Mouse (Mus musculus): ENCODE results near the gene Hist1h2bf. TPM values are rescaled to one million over a fixed set of nuclear protein-coding genes. Genes with fewer than 3 reads are reported as not detected.

The Hist1h2bf gene
- polyA plus RNA-seq, 1 experiment: 4.5 TPM

DNA sequence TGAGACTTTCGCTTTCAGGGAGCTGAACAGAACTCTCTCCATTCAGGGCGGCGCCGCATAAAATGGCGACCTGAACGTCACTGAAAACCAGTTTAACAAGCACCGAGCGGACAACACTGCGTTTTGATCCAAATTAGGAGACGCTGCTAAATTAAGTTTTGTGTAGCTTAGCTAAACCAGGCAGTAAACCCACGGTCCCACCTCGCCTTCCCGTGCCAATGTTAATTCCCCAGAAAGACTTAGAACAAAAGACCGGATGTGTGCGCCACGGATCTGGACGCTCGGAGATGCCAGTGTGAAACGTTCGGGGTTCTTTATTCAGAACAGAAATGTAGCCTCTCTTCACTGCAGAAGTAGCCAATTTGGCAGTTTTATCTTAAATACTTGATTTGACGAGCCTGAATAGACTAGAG is 11.0 kb upstream of the Hist1h2bf start:
- Histone ChIP-seq H3K79me2 (ENCODE audit: control insufficient read depth, insufficient read depth) (no peaks in the 10 kb centered on the region), H3K4me3 (ENCODE audit: insufficient read depth, poor library complexity, severe bottlenecking) (peak overlapping the region; percentile 27), H3K27me3 (ENCODE audit: control insufficient read depth, insufficient read depth, insufficient read length) (no peaks in the 10 kb centered on the region), H3K79me3 (ENCODE audit: low read depth) (no peaks in the 10 kb centered on the region), H3K36me3 (ENCODE audit: control insufficient read depth, insufficient read depth) (no peaks in the 10 kb centered on the region), H3ac (ENCODE audit: control insufficient read depth, insufficient read length, low read depth) (peak overlapping the region; percentile 82)
- TF ChIP-seq CEBPB (IDR thresholded peaks at IDR 0.05; ENCODE audit: low read depth) (no peak), CTCF (IDR thresholded peaks at IDR 0.05; ENCODE audit: control insufficient read depth, insufficient read depth, insufficient read length) (no peak), FOSL1 (IDR thresholded peaks at IDR 0.05; ENCODE audit: insufficient read depth, low read length, poor library complexity, severe bottlenecking) (no peak), MYOD1 (IDR thresholded peaks at IDR 0.05; ENCODE audit: control insufficient read depth, insufficient read length, low read depth) (no peak), MYOG (IDR thresholded peaks at IDR 0.05; ENCODE audit: control insufficient read depth, extremely low read depth, insufficient read length) (no peak), USF1 (IDR thresholded peaks at IDR 0.05; ENCODE audit: low read depth) (no peak), MAX (IDR thresholded peaks at IDR 0.05) (no peak)

- H3K27me3 ChIP-seq (ENCODE audit: control insufficient read depth, insufficient read depth, insufficient read length): no peaks in the 10 kb centered on the region
- no peaks in the 10 kb centered on the region for H3K79me2 ChIP-seq (ENCODE audit: control insufficient read depth, insufficient read depth)
- no peaks in the 10 kb centered on the region for H3K36me3 ChIP-seq (ENCODE audit: control insufficient read depth, insufficient read depth)
- no peaks in the 10 kb centered on the region for H3K79me3 ChIP-seq (ENCODE audit: low read depth)
- peak overlapping the region; percentile 27 for H3K4me3 ChIP-seq (ENCODE audit: insufficient read depth, poor library complexity, severe bottlenecking)
- H3ac ChIP-seq (ENCODE audit: control insufficient read depth, insufficient read length, low read depth): peak overlapping the region; percentile 14
- no peak for TF ChIP-seq FOSL1 (IDR thresholded peaks at IDR 0.05; ENCODE audit: insufficient read depth, low read length, poor library complexity, severe bottlenecking)
- no peak for TF ChIP-seq USF1 (IDR thresholded peaks at IDR 0.05; ENCODE audit: low read depth)
- no peak for TF ChIP-seq MYOD1 (IDR thresholded peaks at IDR 0.05; ENCODE audit: control insufficient read depth, insufficient read length, low read depth)
- no peak for TF ChIP-seq MAX (IDR thresholded peaks at IDR 0.05)
- no peak for TF ChIP-seq MYOG (IDR thresholded peaks at IDR 0.05; ENCODE audit: control insufficient read depth, extremely low read depth, insufficient read length)
- TF ChIP-seq CTCF (IDR thresholded peaks at IDR 0.05; ENCODE audit: control insufficient read depth, insufficient read depth, insufficient read length): no peak
- TF ChIP-seq CEBPB (IDR thresholded peaks at IDR 0.05; ENCODE audit: low read depth): no peak
Measured at GRCm38 (mm10) chr13:23584331-23584730, 10.3 kb upstream of the Hist1h2bf start.

DNA sequence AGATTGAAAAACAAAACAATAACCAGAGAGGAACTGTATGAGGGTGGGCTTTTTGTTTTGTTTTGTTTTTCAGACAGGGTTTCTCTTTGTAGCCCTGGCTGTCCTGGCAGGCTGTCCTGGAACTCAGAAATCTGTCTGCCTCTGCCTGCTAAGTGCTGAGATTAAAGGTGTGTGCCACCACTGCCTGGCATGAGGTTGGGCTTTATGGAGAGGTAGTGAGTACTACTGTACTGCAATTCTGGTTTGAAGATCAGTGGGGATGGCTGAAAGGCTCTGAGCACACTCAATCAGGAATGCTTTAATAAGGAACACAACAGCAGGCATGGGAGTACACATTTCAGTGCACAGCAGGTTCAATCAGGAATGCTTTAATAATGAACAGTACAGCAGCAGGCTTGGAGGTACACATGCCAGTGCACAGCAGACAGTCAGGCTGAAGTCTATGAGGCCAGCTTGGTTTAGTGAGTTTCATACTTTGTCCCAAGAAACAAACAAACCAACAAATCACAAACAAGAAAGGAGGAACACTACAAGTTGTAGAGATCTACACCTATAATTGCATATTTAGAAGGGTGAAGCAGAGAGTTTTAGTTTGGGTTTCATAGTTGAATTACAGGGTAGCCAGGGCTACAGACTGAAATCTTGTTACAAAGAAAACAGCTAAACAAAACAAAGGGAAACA is 9.5 kb upstream of the Hist1h2bf start:
- H3K36me3 ChIP-seq (ENCODE audit: control insufficient read depth, insufficient read depth): no peaks in the 10 kb centered on the region
- TF ChIP-seq FOSL1 (IDR thresholded peaks at IDR 0.05; ENCODE audit: insufficient read depth, low read length, poor library complexity, severe bottlenecking) (no peak), MAX (IDR thresholded peaks at IDR 0.05) (no peak), MYOG (IDR thresholded peaks at IDR 0.05; ENCODE audit: control insufficient read depth, extremely low read depth, insufficient read length) (no peak), MYOD1 (IDR thresholded peaks at IDR 0.05; ENCODE audit: control insufficient read depth, insufficient read length, low read depth) (no peak), CEBPB (IDR thresholded peaks at IDR 0.05; ENCODE audit: low read depth) (no peak), USF1 (IDR thresholded peaks at IDR 0.05; ENCODE audit: low read depth) (no peak), CTCF (IDR thresholded peaks at IDR 0.05; ENCODE audit: control insufficient read depth, insufficient read depth, insufficient read length) (no peak)
- H3ac ChIP-seq (ENCODE audit: control insufficient read depth, insufficient read length, low read depth): peak overlapping the region; percentile 55
- no peak overlapping the region for H3K4me3 ChIP-seq (ENCODE audit: insufficient read depth, poor library complexity, severe bottlenecking)
- H3K27me3 ChIP-seq (ENCODE audit: control insufficient read depth, insufficient read depth, insufficient read length): no peaks in the 10 kb centered on the region
- H3K79me2 ChIP-seq (ENCODE audit: control insufficient read depth, insufficient read depth): no peaks in the 10 kb centered on the region
- H3K79me3 ChIP-seq (ENCODE audit: low read depth): no peaks in the 10 kb centered on the region

DNA sequence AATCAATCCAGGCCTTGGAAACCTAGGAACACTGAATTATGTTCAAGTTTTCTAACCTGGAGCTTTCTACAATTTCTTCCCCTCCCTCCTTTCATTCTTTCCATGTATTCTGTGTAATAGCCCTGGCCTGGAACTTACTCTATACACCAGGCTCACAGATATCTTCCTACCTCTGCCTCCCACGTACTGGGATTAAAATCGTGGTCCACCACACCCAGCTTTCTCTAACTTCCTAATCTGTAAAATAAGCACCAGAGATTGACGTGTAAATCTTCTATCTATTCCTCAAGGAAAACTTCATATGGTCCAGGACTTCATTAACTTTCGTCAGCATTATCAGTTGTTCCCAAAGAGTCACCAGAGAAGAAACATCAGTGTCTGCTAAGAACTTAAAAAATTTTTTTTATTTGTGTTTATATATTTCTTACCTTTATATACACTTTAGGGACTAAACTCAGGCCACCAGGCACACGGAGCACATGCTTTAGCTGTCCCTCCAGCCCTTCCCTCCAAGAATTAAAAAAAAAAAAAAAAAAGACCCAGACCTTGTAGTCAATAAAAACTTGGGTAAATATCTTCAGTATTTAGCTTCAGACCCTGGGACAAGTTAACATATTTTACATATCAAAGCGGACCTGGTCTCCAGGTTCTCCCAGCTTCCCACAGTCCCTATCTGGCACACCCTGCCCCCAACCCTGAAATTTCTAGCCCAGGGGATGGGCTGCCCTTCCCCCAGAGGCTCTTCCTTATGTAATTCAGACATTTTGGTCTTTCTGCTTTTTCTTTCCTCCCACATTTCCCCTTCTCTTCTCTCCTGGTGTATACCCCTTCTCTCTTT is 8.4 kb upstream of the Hist1h2bf start:
- Histone ChIP-seq H3K4me3 (ENCODE audit: insufficient read depth, poor library complexity, severe bottlenecking) (peak overlapping the region; percentile 22), H3K79me2 (ENCODE audit: control insufficient read depth, insufficient read depth) (no peaks in the 10 kb centered on the region), H3K27me3 (ENCODE audit: control insufficient read depth, insufficient read depth, insufficient read length) (no peaks in the 10 kb centered on the region), H3K79me3 (ENCODE audit: low read depth) (no peaks in the 10 kb centered on the region), H3K36me3 (ENCODE audit: control insufficient read depth, insufficient read depth) (no peaks in the 10 kb centered on the region), H3ac (ENCODE audit: control insufficient read depth, insufficient read length, low read depth) (no peak overlapping the region)
- TF ChIP-seq USF1 (IDR thresholded peaks at IDR 0.05; ENCODE audit: low read depth) (no peak), CTCF (IDR thresholded peaks at IDR 0.05; ENCODE audit: control insufficient read depth, insufficient read depth, insufficient read length) (no peak), MYOG (IDR thresholded peaks at IDR 0.05; ENCODE audit: control insufficient read depth, extremely low read depth, insufficient read length) (no peak), FOSL1 (IDR thresholded peaks at IDR 0.05; ENCODE audit: insufficient read depth, low read length, poor library complexity, severe bottlenecking) (no peak), MAX (IDR thresholded peaks at IDR 0.05) (no peak), MYOD1 (IDR thresholded peaks at IDR 0.05; ENCODE audit: control insufficient read depth, insufficient read length, low read depth) (no peak), CEBPB (IDR thresholded peaks at IDR 0.05; ENCODE audit: low read depth) (no peak)

DNA sequence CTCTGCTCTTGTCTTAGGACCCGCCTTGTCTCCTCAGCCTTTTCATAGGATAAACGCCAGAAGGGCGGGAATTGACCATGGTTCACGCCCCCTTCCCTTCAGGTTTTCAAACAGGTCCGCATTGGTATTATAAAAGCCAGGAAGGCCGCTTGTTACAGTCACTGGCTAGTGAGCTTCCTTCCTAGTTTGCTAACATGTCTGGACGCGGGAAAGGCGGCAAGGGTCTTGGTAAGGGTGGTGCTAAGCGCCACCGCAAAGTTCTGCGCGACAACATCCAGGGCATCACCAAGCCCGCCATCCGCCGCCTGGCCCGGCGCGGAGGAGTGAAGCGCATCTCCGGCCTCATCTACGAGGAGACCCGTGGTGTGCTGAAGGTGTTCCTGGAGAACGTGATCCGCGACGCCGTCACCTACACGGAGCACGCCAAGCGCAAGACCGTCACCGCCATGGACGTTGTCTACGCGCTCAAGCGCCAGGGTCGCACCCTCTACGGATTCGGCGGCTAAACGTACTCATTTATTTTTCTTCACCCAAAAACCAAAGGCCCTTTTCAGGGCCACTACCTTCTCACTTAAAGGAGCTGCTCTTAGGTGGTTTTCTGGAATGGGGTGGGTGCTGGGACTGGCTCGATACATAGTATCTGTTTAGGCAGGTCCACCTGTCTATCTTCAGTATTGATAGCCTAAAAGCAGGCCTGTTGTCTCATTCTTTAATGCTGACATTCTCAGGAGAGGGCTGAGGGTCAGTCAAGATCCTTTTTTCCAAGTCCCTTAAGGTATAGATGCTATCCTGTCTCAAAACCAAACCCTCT is 7.6 kb upstream of the Hist1h2bf start, which contains the start of gene Hist1h4d:
Hist1h4d (plus strand) TSS at position 191 of the 811 bp plus-strand sequence.
- no peaks in the 10 kb centered on the region for H3K36me3 ChIP-seq (ENCODE audit: control insufficient read depth, insufficient read depth)
- H3K27me3 ChIP-seq (ENCODE audit: control insufficient read depth, insufficient read depth, insufficient read length): no peaks in the 10 kb centered on the region
- no peaks in the 10 kb centered on the region for H3K79me2 ChIP-seq (ENCODE audit: control insufficient read depth, insufficient read depth)
- TF ChIP-seq MAX (IDR thresholded peaks at IDR 0.05) (peak; percentile 44), CEBPB (IDR thresholded peaks at IDR 0.05; ENCODE audit: low read depth) (peak; percentile 51), USF1 (IDR thresholded peaks at IDR 0.05; ENCODE audit: low read depth) (no peak)
- peak within 1 kb of the TSS; percentile 59 for H3ac ChIP-seq (ENCODE audit: control insufficient read depth, insufficient read length, low read depth)
- H3K79me3 ChIP-seq (ENCODE audit: low read depth): no peaks in the 10 kb centered on the region
- H3K4me3 ChIP-seq (ENCODE audit: insufficient read depth, poor library complexity, severe bottlenecking): peak within 1 kb of the TSS; percentile 22
